Mouse (Mus musculus) hindbrain, embryonic 15.5 days (tissue): ENCODE results near the gene Psma1. TPM values are rescaled to one million over a fixed set of nuclear protein-coding genes. Genes with fewer than 3 reads are reported as not detected.

Experiments used
- ATAC-seq: fragments of 200-750 bp; cut with Nextera tagmentation; 2 replicates; pipeline ENCODE4 v1.8.0; 2017; ENCODE audit warnings: low read depth, moderate number of reproducible peaks, moderate TSS enrichment; ENCODE audit not compliant: low FRiP score
- H3K27ac ChIP-seq: fragments of 300-500 bp; sonication (generic); replicated peaks from 2 replicates; pipeline ENCODE4 v1.5.1; 2015; ENCODE audit warnings: mild to moderate bottlenecking, inconsistent platforms
- H3K27me3 ChIP-seq: fragments of 300-500 bp; sonication (generic); 2 replicates; pipeline ENCODE4 v1.6.1; 2015; ENCODE audit warnings: control low read depth, inconsistent platforms
- H3K36me3 ChIP-seq: fragments of 300-500 bp; sonication (generic); 2 replicates; pipeline ENCODE4 v1.6.1; 2015; ENCODE audit warnings: control low read depth, inconsistent platforms
- H3K4me1 ChIP-seq: fragments of 300-500 bp; sonication (generic); replicated peaks from 2 replicates; pipeline ENCODE4 v1.6.1; 2015; ENCODE audit warnings: control low read depth, inconsistent platforms
- H3K4me2 ChIP-seq: fragments of 300-500 bp; sonication (generic); 2 replicates; pipeline ENCODE4 v1.6.1; 2015; ENCODE audit warnings: moderate library complexity, mild to moderate bottlenecking, inconsistent platforms
- H3K4me3 ChIP-seq: fragments of 300-500 bp; sonication (generic); 2 replicates; pipeline ENCODE4 v1.5.1; 2015; ENCODE audit warnings: mild to moderate bottlenecking, inconsistent platforms
- H3K9ac ChIP-seq: fragments of 300-500 bp; sonication (generic); 2 replicates; pipeline ENCODE4 v1.6.1; 2015; ENCODE audit warnings: inconsistent platforms
- H3K9me3 ChIP-seq: fragments of 300-500 bp; sonication (generic); 2 replicates; pipeline ENCODE4 v1.6.1; 2016; ENCODE audit warnings: control low read depth, inconsistent platforms
- WGBS: fragments of 180-500 bp; shearing (Covaris S2); methylation state at CpG from one replicate; pipeline ENCODE4 v1.1.7; 2015; 5-methylcytosine and 5-hydroxymethylcytosine counted together
- polyA plus RNA-seq: library from polyadenylated mRNA; unstranded; fragments of >200 nt; fragmentation: Nextera tagmentation; extraction: Ambion mirVana; gene quantifications from 2 replicates; pipeline ENCODE4 v1.2.1, GENCODE M21; 2015

Psma1 gene
- polyA plus RNA-seq, 1 experiment from 2014 or later, result 341 TPM

DNA sequence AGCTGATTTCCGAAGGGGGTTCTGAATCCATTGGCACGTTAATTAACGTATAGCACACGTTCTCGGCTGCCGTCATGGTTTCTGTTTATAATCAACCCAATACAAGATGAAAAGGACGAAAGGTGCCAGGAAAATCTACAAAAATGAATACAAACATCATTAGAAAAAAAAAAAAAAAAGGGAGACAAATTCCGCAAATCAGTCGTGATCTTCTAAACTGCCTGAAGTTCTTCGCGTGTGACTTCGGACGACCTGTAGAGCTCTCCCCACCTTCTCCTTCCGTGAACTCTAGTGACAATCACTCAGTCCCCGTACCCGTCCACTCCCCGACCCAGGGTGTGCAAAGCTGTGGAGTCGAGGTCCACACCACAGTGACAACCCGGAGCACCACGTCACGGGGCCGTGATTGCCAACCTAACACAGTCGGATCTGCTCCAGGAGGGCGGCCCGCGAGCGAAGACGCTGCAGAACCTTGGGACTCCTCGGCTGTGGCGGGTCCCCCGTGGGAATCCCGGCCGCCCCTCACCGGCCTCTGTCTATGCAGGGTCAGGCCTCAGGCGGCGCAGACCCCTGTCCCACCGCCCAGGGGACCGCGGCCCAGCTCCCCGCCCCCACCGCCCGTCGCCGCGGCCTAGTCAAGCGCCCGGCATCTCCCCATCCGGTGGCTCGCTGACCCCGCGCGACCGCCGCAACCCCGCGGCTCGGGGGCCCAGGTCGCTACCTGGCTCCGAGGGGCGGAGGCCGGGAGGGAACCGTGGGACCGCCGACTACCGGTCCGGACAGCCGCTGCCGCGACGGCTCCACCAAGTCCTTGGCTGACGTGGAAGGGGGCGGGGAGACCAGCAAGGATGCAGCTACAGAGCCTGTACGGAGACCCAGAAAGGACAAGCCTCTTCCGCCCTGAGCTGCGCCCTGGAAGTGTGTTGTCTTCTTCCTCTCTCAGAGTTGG is 21.8 kb downstream of the Psma1 start, which contains the start of gene Copb1:
Copb1 (minus strand) TSS at position 827 of the 949 bp plus-strand sequence.
- peak; percentile 98 for ATAC-seq
- peak within 1 kb of the TSS; percentile 63 for H3K4me2 ChIP-seq

GRCm38 (mm10) chr7:114251684-114252083 is 24.2 kb downstream of the Psma1 start:
- no peak overlapping the region for H3K27ac ChIP-seq

More for the DNA sequence above, 21.8 kb downstream of the Psma1 start, which contains the start of gene Copb1:
- no peaks in the 10 kb centered on the region for H3K27me3 ChIP-seq
- H3K9me3 ChIP-seq, result no peaks in the 10 kb centered on the region
- peak within 1 kb of the TSS; percentile 97 for H3K9ac ChIP-seq
- H3K36me3 ChIP-seq, result peaks cover 27% of the 10 kb centered on the region
- H3K4me3 ChIP-seq, result peak within 1 kb of the TSS; percentile 99
- H3K27ac ChIP-seq, result peak within 1 kb of the TSS; percentile 73
- WGBS, result 2% methylated on average over 75 of the region's 75 CpGs
- H3K4me1 ChIP-seq, result peaks cover 11% of the 10 kb centered on the region

GRCm38 (mm10) chr7:114233980-114234379 is 41.9 kb downstream of the Psma1 start:
- Histone ChIP-seq H3K9me3 (no peaks in the 10 kb centered on the region), H3K27ac (no peak overlapping the region), H3K4me3 (no peak overlapping the region), H3K27me3 (no peaks in the 10 kb centered on the region), H3K36me3 (peaks cover 68% of the 10 kb centered on the region), H3K4me2 (no peak overlapping the region), H3K4me1 (no peaks in the 10 kb centered on the region), H3K9ac (no peak overlapping the region)
- WGBS, result 91% methylated on average over 7 of the region's 7 CpGs
- no peak for ATAC-seq

More at GRCm38 (mm10) chr7:114251684-114252083, 24.2 kb downstream of the Psma1 start:
- ATAC-seq, result no peak
- Histone ChIP-seq H3K9me3 (no peaks in the 10 kb centered on the region), H3K36me3 (peaks cover 45% of the 10 kb centered on the region), H3K4me1 (peaks cover 11% of the 10 kb centered on the region), H3K9ac (no peak overlapping the region), H3K4me2 (no peak overlapping the region), H3K4me3 (no peak overlapping the region), H3K27me3 (no peaks in the 10 kb centered on the region)
- WGBS, result 94% methylated on average over 3 of the region's 3 CpGs

DNA sequence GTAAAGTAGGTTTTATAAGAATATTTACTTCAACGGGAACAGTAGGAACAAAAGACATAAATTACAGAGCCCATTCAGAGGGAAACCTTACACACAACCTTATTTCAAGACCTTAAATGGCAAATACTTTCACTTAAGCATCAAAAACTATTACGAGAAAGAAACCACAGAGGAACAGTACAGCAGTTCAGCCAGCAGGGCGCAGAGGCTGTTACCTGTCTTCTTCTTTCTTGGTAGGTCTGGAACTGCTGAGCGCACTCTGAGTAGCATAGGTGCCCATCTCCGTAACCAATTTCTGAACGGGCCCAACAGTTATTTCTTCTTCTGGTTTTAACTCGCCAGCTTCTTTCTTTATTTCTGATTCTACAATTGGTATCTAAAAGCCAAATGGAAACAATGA is 42.9 kb downstream of the Psma1 start:
- Histone ChIP-seq H3K36me3 (peaks cover 69% of the 10 kb centered on the region), H3K4me1 (no peaks in the 10 kb centered on the region), H3K4me2 (no peak overlapping the region), H3K9ac (no peak overlapping the region), H3K4me3 (no peak overlapping the region), H3K27me3 (no peaks in the 10 kb centered on the region), H3K27ac (no peak overlapping the region), H3K9me3 (no peaks in the 10 kb centered on the region)
- 95% methylated on average over 7 of the region's 7 CpGs for WGBS
- ATAC-seq, result no peak

DNA sequence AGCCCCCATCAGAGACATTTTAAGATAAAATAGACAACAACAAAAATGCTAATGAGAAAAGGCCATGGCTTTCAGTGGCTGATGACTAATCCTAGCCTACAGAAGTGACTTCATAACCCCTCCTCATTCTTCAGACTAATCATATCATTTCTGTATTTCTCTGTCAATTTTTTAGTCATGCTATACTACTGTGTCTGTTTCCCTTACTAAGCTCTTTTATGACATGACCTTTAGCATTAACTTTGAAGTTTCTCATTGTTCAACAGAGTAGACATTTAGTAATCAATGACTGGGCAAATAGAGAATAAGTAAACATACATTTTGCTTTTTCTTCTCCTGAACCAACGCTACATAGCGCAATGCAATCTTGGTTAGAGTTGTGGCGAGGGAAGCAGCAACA is 44.1 kb downstream of the Psma1 start:
- no peak overlapping the region for H3K27ac ChIP-seq
- no peaks in the 10 kb centered on the region for H3K4me1 ChIP-seq
- peaks cover 68% of the 10 kb centered on the region for H3K36me3 ChIP-seq
- H3K9me3 ChIP-seq, result no peaks in the 10 kb centered on the region
- no peak overlapping the region for H3K9ac ChIP-seq
- 97% methylated on average over 3 of the region's 3 CpGs for WGBS
- H3K4me2 ChIP-seq, result no peak overlapping the region
- H3K4me3 ChIP-seq, result no peak overlapping the region
- ATAC-seq, result no peak
- H3K27me3 ChIP-seq, result no peaks in the 10 kb centered on the region

- Histone ChIP-seq H3K4me1 (no peaks in the 10 kb centered on the region), H3K36me3 (peaks cover 57% of the 10 kb centered on the region), H3K27me3 (no peaks in the 10 kb centered on the region), H3K9ac (no peak overlapping the region), H3K27ac (no peak overlapping the region), H3K4me3 (no peak overlapping the region), H3K4me2 (no peak overlapping the region), H3K9me3 (no peaks in the 10 kb centered on the region)
- ATAC-seq, result no peak
- WGBS, result 87% methylated on average over 1 of the region's 1 CpGs
Measured at GRCm38 (mm10) chr7:114226521-114226920, 49.4 kb downstream of the Psma1 start.

DNA sequence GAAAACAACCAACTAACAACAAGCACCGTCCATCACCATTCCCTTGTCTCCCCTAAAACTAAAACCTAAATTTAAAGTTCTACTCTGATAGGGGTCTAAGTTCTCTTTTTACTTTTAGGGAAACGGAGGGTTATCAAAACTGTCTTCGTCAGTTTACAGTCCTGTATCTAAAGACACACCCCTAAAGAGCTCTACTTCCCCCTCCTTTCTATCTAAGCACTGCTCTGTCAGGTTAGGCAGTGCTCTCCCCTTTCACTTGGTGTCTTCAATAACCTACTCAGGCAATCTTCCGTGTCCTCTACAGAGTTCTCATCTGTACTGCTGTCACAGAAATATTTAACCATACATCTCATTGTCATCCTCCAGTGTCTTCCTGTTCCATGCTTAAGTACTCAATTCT is 55.5 kb downstream of the Psma1 start:
- WGBS, result 88% methylated on average over 4 of the region's 4 CpGs
- H3K36me3 ChIP-seq, result peaks cover 55% of the 10 kb centered on the region

DNA sequence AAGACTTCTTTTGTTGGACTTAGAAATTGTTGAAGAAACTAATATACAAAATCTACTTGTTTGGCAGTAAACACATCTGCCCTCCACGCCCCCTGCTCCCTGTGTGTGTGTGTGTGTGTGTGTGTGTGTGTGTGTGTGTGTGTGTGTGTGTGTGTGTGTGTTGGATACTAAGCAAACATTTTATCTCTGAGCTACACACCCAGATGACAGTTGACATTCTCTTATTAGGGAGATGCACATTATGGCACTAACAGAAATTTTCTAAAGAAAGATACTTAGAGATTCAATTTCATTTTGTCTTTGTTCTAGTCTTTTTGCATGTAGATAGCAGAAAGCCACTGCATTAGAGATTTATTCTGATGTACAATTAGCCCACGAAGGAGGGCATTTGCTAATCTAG is 59.0 kb downstream of the Psma1 start:
- Histone ChIP-seq H3K4me3 (no peak overlapping the region), H3K9me3 (no peaks in the 10 kb centered on the region), H3K27me3 (no peaks in the 10 kb centered on the region), H3K4me1 (no peaks in the 10 kb centered on the region), H3K4me2 (no peak overlapping the region), H3K27ac (no peak overlapping the region), H3K9ac (no peak overlapping the region), H3K36me3 (peaks cover 60% of the 10 kb centered on the region)
- 89% methylated on average over 2 of the region's 2 CpGs for WGBS
- no peak for ATAC-seq

More for the DNA sequence above, 55.5 kb downstream of the Psma1 start:
- no peak for ATAC-seq
- no peaks in the 10 kb centered on the region for H3K27me3 ChIP-seq
- no peaks in the 10 kb centered on the region for H3K9me3 ChIP-seq
- H3K4me1 ChIP-seq, result no peaks in the 10 kb centered on the region
- H3K4me2 ChIP-seq, result no peak overlapping the region
- H3K27ac ChIP-seq, result no peak overlapping the region
- no peak overlapping the region for H3K4me3 ChIP-seq
- no peak overlapping the region for H3K9ac ChIP-seq

Other genes starting within 250 kb of the Psma1 start
- gene Rras2, start 158.3 kb downstream of the Psma1 start, polyA plus RNA-seq, result 18.6 and 19.3 TPM in 2 replicates
- 82.0 and 86.6 TPM in 2 replicates for gene Copb1, start 21.4 kb downstream of the Psma1 start, polyA plus RNA-seq
- 4.4 TPM in 2 replicates for gene Pde3b, start 139.2 kb upstream of the Psma1 start, polyA plus RNA-seq